Mouse (Mus musculus) central nervous system, embryonic 18 days (tissue): ENCODE data around the gene Cbx7. TPM values are rescaled to one million over a fixed set of nuclear protein-coding genes. Genes with fewer than 3 reads are reported as not detected.

Source experiments
- polyA plus RNA-seq: library from polyadenylated mRNA; depleted of rRNA; stranded (reverse); fragments of >200 nt; gene quantifications from 2 replicates; pipeline ENCODE4 v1.2.3, GENCODE M21; 2012; rRNA removed

Cbx7 gene
- polyA plus RNA-seq: 11.8 and 12.2 TPM in 2 replicates

DNA sequence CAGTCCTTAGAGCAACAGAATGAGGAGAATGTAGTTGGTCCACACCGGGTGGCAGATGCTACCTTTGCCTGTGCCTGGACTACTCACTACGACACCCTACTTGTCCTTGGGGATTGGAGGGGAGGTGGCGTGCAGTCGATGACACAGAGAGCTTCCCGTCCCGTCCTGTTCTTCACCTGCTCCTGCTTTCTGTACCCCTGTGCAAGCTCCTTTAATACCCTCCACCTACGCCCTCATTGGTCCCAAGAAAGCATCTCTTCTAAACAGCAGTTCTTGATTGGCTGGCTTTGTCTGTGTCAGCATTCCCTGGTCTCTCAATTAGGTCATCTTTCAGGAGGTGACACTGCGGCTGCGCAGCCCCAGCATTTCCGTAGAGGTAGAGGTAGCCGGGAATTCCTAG lies at the start of gene Cbx7:
Gene Cbx7 (minus strand): TSS at position 180 of the 400 bp plus-strand sequence.

DNA sequence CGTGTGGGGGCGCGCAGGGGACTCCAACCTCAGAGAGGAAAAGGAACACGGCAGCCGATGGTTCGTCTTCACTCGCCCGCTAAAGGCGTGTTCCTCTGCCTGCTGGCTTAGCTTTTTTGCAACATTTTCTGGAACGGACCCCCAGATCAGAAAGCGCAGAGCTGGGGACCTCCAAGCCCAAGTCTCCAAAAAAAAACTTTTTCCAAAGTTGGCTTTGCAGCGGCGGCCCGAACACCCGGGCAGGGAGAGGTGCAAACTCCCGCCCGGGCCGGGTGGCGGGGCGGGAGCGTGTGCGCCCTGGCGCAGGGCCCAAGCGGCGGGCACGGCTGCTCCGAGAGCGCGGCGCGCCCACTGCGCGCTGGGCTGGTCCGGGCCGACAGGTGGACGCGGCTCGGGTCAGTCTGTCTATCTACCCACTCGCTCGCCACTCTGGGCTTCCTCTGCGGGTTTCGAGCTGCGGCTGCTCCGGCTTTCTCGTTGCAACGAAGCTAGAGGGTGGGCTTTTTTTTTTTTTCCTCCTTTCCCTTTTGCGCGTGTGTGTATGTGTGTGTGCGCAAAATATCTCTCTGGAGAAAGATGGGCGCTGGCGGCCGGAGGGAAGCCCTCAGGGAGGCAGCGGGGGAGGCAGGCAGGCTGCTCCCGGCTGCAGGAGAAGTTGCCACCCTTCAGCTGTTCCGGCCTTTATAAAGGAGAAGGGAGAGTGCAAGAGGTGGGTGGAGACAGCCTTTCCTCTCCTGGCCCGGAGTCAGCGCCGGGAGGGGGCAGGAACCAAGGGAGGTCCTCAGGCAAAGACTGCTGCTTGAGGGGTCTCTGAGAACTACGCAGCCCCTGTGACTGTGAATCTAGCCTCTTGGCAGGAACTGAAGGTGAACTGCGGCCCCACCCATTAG lies 43.6 kb upstream of the Cbx7 start, which contains the start of gene Pdgfb:
Gene Pdgfb (minus strand): TSS at position 657 of the 890 bp plus-strand sequence.

DNA sequence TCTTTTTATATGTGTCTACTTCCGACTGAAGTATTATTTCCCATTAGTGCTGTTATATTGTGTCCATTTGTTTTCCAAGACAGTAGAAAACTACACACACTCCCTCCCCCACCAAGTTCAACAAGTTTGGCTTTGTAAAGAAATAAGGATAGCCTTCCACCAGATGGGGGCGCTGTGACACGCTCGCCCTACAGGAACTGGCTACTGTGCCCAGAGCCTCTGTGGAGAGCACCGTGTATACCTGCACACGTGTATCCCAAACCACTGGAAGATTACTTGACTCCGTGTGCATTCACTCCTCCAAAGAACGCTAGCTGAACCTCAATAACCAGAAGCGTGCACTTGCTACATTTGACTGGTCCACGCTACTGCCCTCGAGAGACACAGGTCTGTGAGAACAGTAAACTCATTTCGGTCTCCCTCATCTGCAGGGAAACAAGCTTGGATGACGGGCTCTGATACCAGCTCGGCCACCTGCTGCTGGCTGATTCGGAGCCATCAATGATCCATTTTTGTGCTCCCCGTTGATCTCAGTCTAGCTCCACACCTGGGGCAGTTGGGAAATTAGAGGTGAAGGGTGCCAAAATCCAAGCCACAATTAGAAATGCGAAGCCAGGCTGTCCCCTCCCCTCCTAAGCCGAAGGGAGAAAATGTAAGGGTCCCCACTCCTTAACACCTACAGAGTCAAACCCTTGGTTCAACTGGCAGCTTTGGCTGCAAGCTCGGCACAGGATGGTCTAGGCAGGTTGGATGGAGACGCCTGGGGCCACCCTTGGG lies 79.3 kb downstream of the Cbx7 start, which contains the start of gene Apobec3:
Gene Apobec3 (plus strand): TSS at position 224 of the 777 bp plus-strand sequence.

Other genes with a start within 250 kb of the Cbx7 start
- 31.2 and 33.9 TPM in 2 replicates for gene Sun2, start 228.6 kb downstream of the Cbx7 start, polyA plus RNA-seq
- 73.9 and 74.6 TPM in 2 replicates for gene Dnal4, start 193.3 kb downstream of the Cbx7 start, polyA plus RNA-seq
- 51.4 and 51.5 TPM in 2 replicates for gene Nptxr, start 166.4 kb downstream of the Cbx7 start, polyA plus RNA-seq
- gene Npcd, start 136.9 kb downstream of the Cbx7 start, polyA plus RNA-seq: 1.4 and 1.7 TPM in 2 replicates
- 83.6 and 87.3 TPM in 2 replicates for gene Cbx6, start 136.4 kb downstream of the Cbx7 start, polyA plus RNA-seq
- 5.1 and 5.2 TPM in 2 replicates for gene Apobec3, start 79.5 kb downstream of the Cbx7 start, polyA plus RNA-seq
- gene Pdgfb, start 43.9 kb upstream of the Cbx7 start, polyA plus RNA-seq: 15.5 and 16.1 TPM in 2 replicates
- gene Syngr1, start 120.2 kb upstream of the Cbx7 start, polyA plus RNA-seq: 105 TPM in 2 replicates
- 1,019 and 1,030 TPM in 2 replicates for gene Rpl3, start 120.7 kb upstream of the Cbx7 start, polyA plus RNA-seq
- gene Tab1, start 162.0 kb upstream of the Cbx7 start, polyA plus RNA-seq: 38.0 and 41.0 TPM in 2 replicates
- gene Mgat3, start 202.6 kb upstream of the Cbx7 start, polyA plus RNA-seq: 58.1 and 59.4 TPM in 2 replicates